Mouse (Mus musculus) common myeloid progenitor, adult 5-6 weeks (primary cell): ENCODE measurements around the gene Dcst1. TPM values are rescaled to one million over a fixed set of nuclear protein-coding genes. Genes with fewer than 3 reads are reported as not detected.

Experiments used
- ATAC-seq: replicated peaks from 2 replicates; pipeline ENCODE4 v1.8.0; 2016; ENCODE audit warnings: low read depth, mild to moderate bottlenecking, moderate TSS enrichment, inconsistent platforms; ENCODE audit not compliant: poor library complexity, severe bottlenecking
- total RNA-seq: library from RNA; stranded (forward); fragments of 200-1000, 187-1606 nt; gene quantifications from 2 replicates; pipeline ENCODE4 v1.2.3, GENCODE M21; 2017

Gene Dcst1
- total RNA-seq, 1 experiment from 2014 or later: 0.09 TPM

GRCm38 (mm10) chr3:89388901-89389740, 24.1 kb upstream of the Dcst1 start:
- ATAC-seq: no peak

GRCm38 (mm10) chr3:89388134-89388881, 23.3 kb upstream of the Dcst1 start:
- ATAC-seq: peak; percentile 20; the same call in 1 of the 2 replicates

- peak; percentile 31 for ATAC-seq
Observed at GRCm38 (mm10) chr3:89387632-89388031, 22.6 kb upstream of the Dcst1 start.

DNA sequence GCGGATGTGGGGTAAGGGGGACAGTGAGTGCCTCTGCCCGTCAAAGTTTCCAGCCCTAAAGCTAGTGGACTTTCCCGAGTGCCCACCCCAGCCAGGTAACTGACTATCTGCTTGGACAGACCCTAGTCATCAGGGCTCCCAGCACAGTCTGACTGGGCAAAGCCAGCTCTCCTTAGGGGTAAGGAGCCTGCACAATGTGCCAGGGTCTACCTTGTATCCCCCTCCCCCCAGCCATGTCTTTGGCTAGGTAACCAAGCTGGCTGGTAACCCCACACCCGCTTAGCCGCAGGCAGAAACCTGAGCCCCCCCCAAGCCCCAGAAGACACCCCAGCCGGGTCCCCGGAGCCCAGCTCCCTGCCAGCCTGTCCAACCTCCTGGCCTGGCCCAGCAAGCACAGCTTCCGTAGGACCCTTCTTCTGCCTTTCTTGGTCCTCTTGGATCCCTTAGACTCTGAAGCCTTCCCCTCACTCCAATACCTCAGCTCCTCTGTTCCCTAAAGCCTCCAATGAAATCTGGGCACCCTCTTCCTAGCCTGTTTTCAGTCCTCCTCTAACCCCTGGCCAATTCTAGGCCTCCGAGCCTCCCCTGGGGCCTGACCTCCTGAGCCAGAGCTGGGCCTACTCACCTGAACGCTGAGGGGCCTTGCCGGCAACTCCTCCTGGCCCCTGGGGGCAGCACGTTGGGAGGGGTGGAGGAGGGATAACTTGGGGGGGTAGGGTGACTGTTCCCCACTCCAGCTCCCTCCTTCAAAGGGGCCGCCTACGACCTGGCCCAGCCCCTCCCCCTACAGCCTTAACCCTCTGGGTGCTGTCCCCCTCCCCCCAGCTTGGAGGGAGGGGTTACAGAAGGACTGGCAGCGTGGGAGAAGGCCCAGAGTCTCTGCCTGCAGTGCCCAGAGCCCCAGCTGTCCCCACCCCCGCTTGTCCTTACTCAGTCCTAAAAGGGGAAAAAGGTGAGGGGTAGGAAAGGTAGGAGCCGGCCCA, 21.7 kb upstream of the Dcst1 start:
- no peak for ATAC-seq

DNA sequence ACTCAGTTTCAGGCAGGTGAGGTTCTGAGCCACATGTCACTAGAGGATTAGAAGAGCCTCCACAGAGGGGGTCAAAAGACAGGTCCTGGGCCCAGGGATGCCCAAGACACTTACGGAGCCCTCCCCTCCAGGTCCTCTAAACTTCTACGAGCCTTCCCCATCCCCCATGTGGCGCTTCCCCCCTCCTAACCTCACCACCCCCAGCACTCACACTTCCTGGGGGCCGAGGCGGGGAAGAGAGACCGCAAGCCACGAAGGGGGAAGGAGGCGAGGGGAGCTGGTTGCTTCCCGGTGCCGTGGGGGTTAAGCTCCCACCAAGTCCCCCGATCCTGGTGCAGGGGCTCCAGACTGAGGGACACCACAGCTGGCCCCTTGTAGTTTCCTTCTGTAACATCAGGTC, 20.4 kb upstream of the Dcst1 start:
- no peak; the same call in 1 of the 2 replicates for ATAC-seq

- ATAC-seq: no peak
Observed at GRCm38 (mm10) chr3:89384331-89385076, 19.5 kb upstream of the Dcst1 start.

DNA sequence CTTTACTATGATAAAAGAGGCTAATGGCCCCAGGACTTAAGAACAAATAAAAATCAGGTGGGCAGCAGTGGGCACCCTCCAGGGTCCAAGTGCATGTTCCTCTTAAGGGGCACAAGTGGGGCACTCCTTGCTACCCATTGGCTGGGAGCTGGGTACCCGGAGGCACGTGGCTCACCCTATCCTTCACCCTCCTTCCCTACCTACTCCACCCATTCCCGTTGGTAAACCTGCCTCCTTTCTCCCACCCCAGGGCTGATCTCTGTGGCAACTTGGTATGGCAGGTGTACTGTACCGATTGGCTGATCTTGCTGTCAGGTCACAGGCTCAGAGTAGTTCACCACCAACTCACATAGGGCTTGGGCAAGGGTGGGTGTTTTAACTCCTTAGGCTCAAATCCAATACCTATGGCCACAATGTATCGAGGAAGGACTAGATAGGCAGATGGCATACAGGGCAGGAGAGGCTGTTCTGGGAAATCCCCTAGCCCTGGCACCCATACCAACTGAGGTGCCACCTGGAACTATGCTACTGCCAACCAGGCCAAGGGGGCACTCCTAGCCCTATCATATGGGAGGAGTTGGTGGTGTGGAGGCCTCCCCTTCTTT, 18.7 kb upstream of the Dcst1 start:
- no peak for ATAC-seq

GRCm38 (mm10) chr3:89382950-89383349, 17.9 kb upstream of the Dcst1 start:
- no peak for ATAC-seq

- ATAC-seq: no peak
Observed at GRCm38 (mm10) chr3:89382033-89382882, 17.2 kb upstream of the Dcst1 start.

DNA sequence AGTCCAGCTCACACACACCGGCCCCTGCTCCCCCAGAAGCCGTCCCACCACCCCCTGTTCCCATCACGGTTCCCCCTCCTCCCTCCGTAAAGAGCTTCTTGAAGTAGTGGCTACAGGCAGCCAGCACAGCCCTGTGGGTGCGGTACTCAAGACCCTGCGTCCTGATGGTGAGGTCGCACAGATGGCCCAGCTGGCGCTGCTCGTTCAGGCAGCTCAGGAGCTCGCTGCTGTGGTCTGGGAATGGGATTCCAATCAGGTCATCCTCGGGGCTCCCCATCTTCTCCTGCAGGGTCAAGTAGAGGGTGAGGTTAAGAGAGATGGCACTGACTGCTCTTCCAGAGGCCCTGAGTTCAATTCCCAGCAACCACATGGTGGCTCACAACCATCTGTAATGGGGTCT, 16.2 kb upstream of the Dcst1 start:
- no peak for ATAC-seq

- ATAC-seq: no peak
Observed at GRCm38 (mm10) chr3:89380711-89381110, 15.7 kb upstream of the Dcst1 start.

- ATAC-seq: no peak
Observed at GRCm38 (mm10) chr3:89380291-89380690, 15.2 kb upstream of the Dcst1 start.

GRCm38 (mm10) chr3:89379388-89380131, 14.5 kb upstream of the Dcst1 start:
- no peak for ATAC-seq

DNA sequence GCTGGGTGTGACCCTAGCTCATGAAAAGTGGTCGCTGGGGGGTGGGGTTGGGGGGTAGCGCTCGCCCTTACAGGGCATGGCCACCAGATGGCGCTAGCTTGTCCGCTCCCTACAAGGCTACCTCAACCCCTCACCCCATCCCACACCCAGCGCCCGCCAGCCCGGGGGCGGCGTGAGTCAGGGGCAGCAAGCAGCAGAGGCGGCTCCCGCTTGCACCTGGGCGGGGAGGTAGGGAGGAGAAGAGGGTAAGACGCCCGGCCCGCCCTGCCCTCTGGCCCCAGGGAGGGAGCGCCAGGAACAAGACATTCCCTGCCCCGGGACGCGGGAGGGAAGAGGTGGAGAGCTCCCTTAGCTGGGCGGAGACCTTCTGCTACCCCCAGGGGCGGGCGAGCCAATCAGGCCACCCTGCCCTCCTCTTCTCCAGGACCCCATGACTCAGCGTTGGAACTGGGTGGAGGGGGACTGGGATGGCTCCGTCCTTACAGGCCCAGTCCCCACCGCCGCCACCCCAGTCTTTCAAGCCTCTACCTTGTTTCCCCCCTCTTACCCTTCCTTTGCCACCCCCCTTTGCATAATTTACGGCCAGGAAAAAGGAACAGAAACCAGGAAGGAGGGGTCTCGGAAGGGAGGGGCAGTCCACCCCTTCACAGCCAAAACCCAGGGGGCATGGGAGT, 13.5 kb upstream of the Dcst1 start:
- ATAC-seq: peak; percentile 84

GRCm38 (mm10) chr3:89377831-89378230, 12.8 kb upstream of the Dcst1 start:
- ATAC-seq: no peak

DNA sequence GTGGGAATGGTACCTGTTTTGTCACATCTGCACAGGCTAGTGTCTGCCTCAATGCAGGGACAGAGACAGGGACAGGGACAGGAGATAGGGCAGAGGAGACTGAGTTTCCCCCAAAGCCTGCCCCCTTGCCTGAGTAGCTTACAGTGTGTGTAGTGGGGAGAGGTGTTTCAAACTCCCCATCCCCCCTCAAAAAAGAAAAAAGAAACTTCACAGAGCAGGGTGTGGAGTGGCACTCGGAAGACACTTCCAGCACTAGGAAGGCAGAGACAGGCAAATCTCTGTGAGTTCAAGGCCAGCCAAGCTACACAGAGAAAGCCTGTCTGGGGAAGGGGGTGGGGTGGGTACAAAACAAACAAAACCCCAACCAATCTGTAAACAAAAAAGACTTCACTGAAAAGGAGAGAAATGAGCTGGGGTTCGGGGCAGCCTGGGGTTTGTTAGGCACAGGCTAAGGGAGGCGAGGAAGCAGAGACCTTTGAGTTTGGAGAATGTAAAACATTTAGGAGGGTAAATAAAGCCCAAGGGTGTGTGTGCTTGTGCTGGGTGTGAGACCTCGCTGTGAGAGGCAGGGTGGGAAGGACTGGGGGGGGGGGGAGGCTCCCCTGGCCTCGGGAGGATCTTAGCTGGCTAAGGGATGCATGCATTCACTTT, 8.7 kb upstream of the Dcst1 start:
- ATAC-seq: no peak
